Mouse (Mus musculus) CH12.LX (cell line): Measurements from ENCODE around the gene Elavl4. TPM values are rescaled to one million over a fixed set of nuclear protein-coding genes. Genes with fewer than 3 reads are reported as not detected.

Experiments used
- DNase-seq: peaks from one replicate; pipeline ENCODE4 v3.0.0-alpha.2; 2013; ENCODE audit errors: extremely low read depth
- H3K27ac ChIP-seq: 2 replicates; pipeline ENCODE4 v1.5.1; 2012; ENCODE audit warnings: low read depth, mild to moderate bottlenecking, control low read depth, moderate library complexity; ENCODE audit not compliant: insufficient read depth
- H3K27me3 ChIP-seq: replicated peaks from 2 replicates; pipeline ENCODE3; 2012; ENCODE audit warnings: inconsistent platforms
- H3K36me3 ChIP-seq, 2 experiments: replicated peaks in 1 of 2; 2 replicates each; pipeline versions ENCODE3 to v1.6.1; 2012; ENCODE audit warnings: inconsistent platforms in 1 of 2, low read length in 1 of 2, mild to moderate bottlenecking in 1 of 2, mixed read lengths in 1 of 2, moderate library complexity in 1 of 2; ENCODE audit not compliant: control insufficient read depth in 1 of 2, insufficient read depth in 1 of 2
- H3K4me1 ChIP-seq, 2 experiments: 2 replicates each; pipeline ENCODE4 v1.6.1; 2012; ENCODE audit warnings: inconsistent platforms in 1 of 2, moderate library complexity in 1 of 2; ENCODE audit not compliant: insufficient read depth in 2 of 2, control insufficient read depth in 1 of 2
- H3K4me2 ChIP-seq: 2 replicates; pipeline ENCODE4 v1.6.1; 2012; ENCODE audit warnings: low read depth, mild to moderate bottlenecking, control low read depth; ENCODE audit not compliant: poor library complexity, insufficient read depth, severe bottlenecking
- H3K4me3 ChIP-seq, 3 experiments: fragments of 150-350 bp in 1 of 3; sonication (generic) in 1 of 3; replicated peaks in 1 of 3; 2 replicates each; pipeline versions ENCODE3 to v1.5.1; 2011 to 2012; ENCODE audit warnings: low read depth in 2 of 3, low read length in 2 of 3, mild to moderate bottlenecking in 2 of 3, moderate library complexity in 2 of 3, control low read depth in 1 of 3, improper control_type of control experiment in 1 of 3, inconsistent platforms in 1 of 3, mixed read lengths in 1 of 3; ENCODE audit not compliant: poor library complexity in 1 of 3
- H3K79me2 ChIP-seq: replicated peaks from 2 replicates; pipeline ENCODE4 v1.6.1; 2012; ENCODE audit warnings: mild to moderate bottlenecking, moderate library complexity; ENCODE audit not compliant: control insufficient read depth, poor library complexity, insufficient read depth, severe bottlenecking; ENCODE audit errors: extremely low read depth
- H3K9ac ChIP-seq: 2 replicates; pipeline ENCODE4 v1.6.1; 2012; ENCODE audit warnings: low read depth, mild to moderate bottlenecking, control low read depth, moderate library complexity; ENCODE audit not compliant: insufficient read depth
- H3K9me3 ChIP-seq: replicated peaks from 2 replicates; pipeline ENCODE3; 2012; ENCODE audit warnings: low read length, inconsistent platforms, mixed read lengths
- BHLHE40 ChIP-seq: IDR thresholded peaks from 2 replicates; pipeline ENCODE4 v1.6.1; 2011; ENCODE audit warnings: mild to moderate bottlenecking, low read depth, low read length, improper control_type of control experiment
- CHD1 ChIP-seq: IDR thresholded peaks from 2 replicates; pipeline ENCODE4 v1.6.1; 2012; ENCODE audit warnings: low read depth, low read length, improper control_type of control experiment, inconsistent platforms
- CHD2 ChIP-seq: IDR thresholded peaks from 2 replicates; pipeline ENCODE4 v1.6.1; 2011; ENCODE audit warnings: low read length, improper control_type of control experiment
- E2F4 ChIP-seq: IDR thresholded peaks from 2 replicates; pipeline ENCODE4 v1.6.1; 2011; ENCODE audit warnings: low read depth, low read length, improper control_type of control experiment; ENCODE audit not compliant: insufficient replicate concordance
- GABPA ChIP-seq: IDR thresholded peaks from 2 replicates; pipeline ENCODE4 v1.6.1; 2012; ENCODE audit warnings: low read depth, low read length, improper control_type of control experiment, inconsistent platforms; ENCODE audit not compliant: insufficient replicate concordance
- HCFC1 ChIP-seq: IDR thresholded peaks from 2 replicates; pipeline ENCODE4 v1.6.1; 2012; ENCODE audit warnings: low read depth, mild to moderate bottlenecking, inconsistent platforms, low read length, improper control_type of control experiment
- JUND ChIP-seq: conservative IDR thresholded peaks from 2 replicates; pipeline ENCODE4 v1.6.1; 2011; ENCODE audit warnings: low read depth, low read length, improper control_type of control experiment
- KAT2A ChIP-seq: IDR thresholded peaks from 2 replicates; pipeline ENCODE4 v1.6.1; 2012; ENCODE audit warnings: low read length, improper control_type of control experiment, inconsistent platforms; ENCODE audit not compliant: insufficient replicate concordance
- MAX ChIP-seq: IDR thresholded peaks from 2 replicates; pipeline ENCODE4 v1.6.1; 2011; ENCODE audit warnings: low read length, improper control_type of control experiment
- MAZ ChIP-seq: IDR thresholded peaks from 2 replicates; pipeline ENCODE4 v1.6.1; 2012; ENCODE audit warnings: low read depth, mild to moderate bottlenecking, inconsistent platforms, low read length, improper control_type of control experiment, moderate library complexity
- MEF2A ChIP-seq: IDR thresholded peaks from 2 replicates; pipeline ENCODE4 v1.6.1; 2014; ENCODE audit warnings: low read depth, mild to moderate bottlenecking, inconsistent platforms, low read length, improper control_type of control experiment, borderline replicate concordance
- NELFE ChIP-seq: IDR thresholded peaks from 2 replicates; pipeline ENCODE4 v1.6.1; 2011; ENCODE audit warnings: low read depth, low read length, improper control_type of control experiment
- PAX5 ChIP-seq: IDR thresholded peaks from 2 replicates; pipeline ENCODE4 v1.6.1; 2012; ENCODE audit warnings: low read length, inconsistent platforms, mixed read lengths
- POLR2A ChIP-seq: IDR thresholded peaks from 2 replicates; pipeline ENCODE4 v1.6.1; 2011; ENCODE audit warnings: low read depth, mild to moderate bottlenecking, improper control_type of control experiment, low read length
- POLR2AphosphoS2 ChIP-seq: IDR thresholded peaks from 2 replicates; pipeline ENCODE4 v1.6.1; 2011; ENCODE audit warnings: low read depth, low read length, improper control_type of control experiment
- SIN3A ChIP-seq: IDR thresholded peaks from 2 replicates; pipeline ENCODE4 v1.6.1; 2012; ENCODE audit warnings: low read length, improper control_type of control experiment, inconsistent platforms
- SMC3 ChIP-seq: IDR thresholded peaks from 2 replicates; pipeline ENCODE4 v1.6.1; 2011; ENCODE audit warnings: low read depth, low read length, improper control_type of control experiment
- TBP ChIP-seq: conservative IDR thresholded peaks from 2 replicates; pipeline ENCODE4 v1.6.1; 2011; ENCODE audit warnings: low read depth, low read length, improper control_type of control experiment
- USF1 ChIP-seq: IDR thresholded peaks from 2 replicates; pipeline ENCODE4 v1.6.1; 2014; ENCODE audit warnings: low read depth, mild to moderate bottlenecking, inconsistent platforms, low read length, improper control_type of control experiment
- USF2 ChIP-seq: conservative IDR thresholded peaks from 2 replicates; pipeline ENCODE4 v1.6.1; 2011; ENCODE audit warnings: low read depth, low read length, improper control_type of control experiment
- ZMIZ1 ChIP-seq: IDR thresholded peaks from 2 replicates; pipeline ENCODE4 v1.6.1; 2012; ENCODE audit warnings: low read depth, mild to moderate bottlenecking, inconsistent platforms, low read length, improper control_type of control experiment
- ZNF384 ChIP-seq: IDR thresholded peaks from 2 replicates; pipeline ENCODE4 v1.6.1; 2012; ENCODE audit warnings: low read depth, low read length, improper control_type of control experiment, inconsistent platforms
- dilution Hi-C: fragments of 300-500 bp; cut with MboI; formaldehyde crosslinking; loops from 2 replicates; pipeline ENCODE4 v1.14.3; 2020; ENCODE audit warnings: low sequenced_read_pairs; ENCODE audit not compliant: extremely low pct_unique_long_range_greater_than_20kb, extremely low pct_ligation_motif_present
- in situ Hi-C: fragments of 300-500 bp; cut with MboI; formaldehyde crosslinking; loops from 3 replicates; pipeline ENCODE4 v1.14.3; 2019; ENCODE audit warnings: low sequenced_read_pairs, low pct_ligation_motif_present, low pct_unique_long_range_greater_than_20kb, mixed read lengths
- polyA plus RNA-seq: library from polyadenylated mRNA; unstranded; fragments of >175 nt; gene quantifications from 2 replicates; pipeline ENCODE4 v1.2.1, GENCODE M21; 2012; ENCODE audit warnings: low read depth; ENCODE audit not compliant: insufficient read length
- total RNA-seq, 2 experiments: library from RNA; depleted of rRNA; stranded (reverse); fragments of 300-350 nt in 1 of 2; fragments of >200 nt in 1 of 2; gene quantifications; 2 replicates each; pipeline ENCODE4 v1.2.3; 2012 to 2014

Elavl4 gene
- total and polyA plus RNA-seq, 3 experiments: not detected

DNA sequence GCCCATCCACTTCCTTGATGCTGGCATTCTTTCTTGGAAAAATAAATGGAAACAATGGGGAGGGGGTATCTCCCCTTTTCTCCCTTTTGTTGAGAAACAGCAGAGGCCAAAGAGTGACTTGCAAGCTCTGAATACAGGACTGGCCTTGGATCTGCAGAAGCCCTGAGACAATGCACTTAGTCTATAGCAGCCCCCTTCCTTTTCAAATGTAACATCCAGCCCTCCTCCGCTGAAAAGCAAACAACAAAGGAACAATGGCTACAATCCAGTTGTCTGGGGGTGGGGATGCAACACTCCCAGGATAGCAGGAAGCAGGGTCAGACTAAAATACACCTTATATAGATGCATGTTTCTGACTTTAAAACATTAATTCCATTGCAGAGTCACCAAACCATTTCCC, 39.6 kb downstream of the Elavl4 start:
- Histone ChIP-seq H3K9ac (no peak overlapping the region), H3K9me3 (no peaks in the 10 kb centered on the region), H3K27me3 (no peaks in the 10 kb centered on the region), H3K36me3 (no peaks in the 10 kb centered on the region), H3K4me3 (no peak overlapping the region), H3K4me2 (no peak overlapping the region), H3K79me2 (no peaks in the 10 kb centered on the region), H3K27ac (no peak overlapping the region), H3K4me1 (no peaks in the 10 kb centered on the region)
- no peak for TF ChIP-seq GABPA
- DNase-seq: no peak
- in situ Hi-C loops (no loop called here), dilution Hi-C loops (no loop called here)

DNA sequence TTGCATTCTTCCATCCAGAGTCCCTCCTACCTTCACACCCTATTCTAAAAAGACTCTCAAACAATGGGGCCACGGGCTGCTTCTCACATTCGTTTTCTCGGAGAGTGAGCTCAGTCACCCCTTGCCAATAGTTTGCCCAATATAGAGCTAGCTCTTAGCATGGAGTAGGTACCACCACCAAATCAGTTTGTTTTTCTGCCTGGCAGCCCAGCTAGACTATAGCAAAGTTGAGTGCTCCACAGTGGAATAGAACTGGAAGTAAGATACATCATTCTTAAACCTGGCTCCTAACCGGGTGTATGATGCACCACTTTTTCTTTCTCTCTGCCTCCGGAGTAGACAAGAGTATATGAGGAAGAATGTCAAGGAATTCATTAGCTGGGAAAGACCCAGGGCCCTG, 44.7 kb downstream of the Elavl4 start:
- no peak overlapping the region for H3K4me3 ChIP-seq
- H3K79me2 ChIP-seq: no peaks in the 10 kb centered on the region
- no peak overlapping the region for H3K27ac ChIP-seq
- TF ChIP-seq JUND: no peak
- TF ChIP-seq USF1: no peak
- no peak for TF ChIP-seq ZNF384
- no peak for TF ChIP-seq NELFE
- no peak for TF ChIP-seq HCFC1
- TF ChIP-seq TBP: no peak
- TF ChIP-seq POLR2A: no peak
- DNase-seq: no peak
- in situ Hi-C loops: no loop called here
- dilution Hi-C loops: no loop called here
- H3K36me3 ChIP-seq: no peaks in the 10 kb centered on the region
- H3K27me3 ChIP-seq: no peaks in the 10 kb centered on the region
- no peak overlapping the region for H3K9ac ChIP-seq
- H3K9me3 ChIP-seq: no peaks in the 10 kb centered on the region
- no peak overlapping the region for H3K4me2 ChIP-seq
- no peaks in the 10 kb centered on the region for H3K4me1 ChIP-seq

DNA sequence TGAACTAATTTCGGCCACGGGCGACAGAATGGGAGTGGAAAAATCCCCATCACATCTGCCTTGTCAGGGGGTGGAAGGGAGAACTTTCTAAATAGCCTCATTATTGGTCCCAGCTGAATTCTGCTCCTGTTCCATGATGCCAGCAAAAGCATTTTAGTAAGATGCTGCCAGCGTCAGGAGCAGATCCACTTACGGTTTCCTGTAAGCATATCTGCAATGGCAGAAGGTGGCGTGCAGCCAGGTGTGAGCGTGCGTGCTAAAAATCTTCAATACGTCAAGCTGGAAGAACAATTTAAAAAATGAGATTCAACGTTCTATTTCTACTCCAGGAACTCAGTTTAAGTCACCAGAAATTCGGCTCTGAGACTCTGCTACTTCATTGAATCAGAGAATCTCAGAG, 45.1 kb downstream of the Elavl4 start:
- TF ChIP-seq CHD1 (no peak), CHD2 (no peak), KAT2A (no peak), USF2 (no peak), JUND (no peak), E2F4 (no peak), HCFC1 (no peak), PAX5 (no peak), USF1 (no peak), TBP (no peak), SIN3A (no peak), MEF2A (no peak), ZMIZ1 (no peak), SMC3 (no peak), POLR2AphosphoS2 (no peak), BHLHE40 (no peak), MAZ (no peak), MAX (no peak)
- Histone ChIP-seq H3K9ac (no peak overlapping the region), H3K27me3 (no peaks in the 10 kb centered on the region), H3K4me2 (no peak overlapping the region), H3K9me3 (no peaks in the 10 kb centered on the region), H3K79me2 (no peaks in the 10 kb centered on the region), H3K4me3 (no peak overlapping the region), H3K36me3 (no peaks in the 10 kb centered on the region), H3K27ac (no peak overlapping the region), H3K4me1 (no peaks in the 10 kb centered on the region)
- dilution Hi-C loops (no loop called here), in situ Hi-C loops (no loop called here)
- no peak for DNase-seq
